Mouse (Mus musculus) embryonic fibroblast, embryonic 13.5 days (primary cell): ENCODE measurements around the gene Sox12.
A peak's percentile ranks its signal among the peaks of the same experiment; 100 is the strongest.

Experiments
- CTCF ChIP-seq: IDR thresholded peaks from 2 replicates; pipeline ENCODE4 v1.5.1; 2011; ENCODE audit warnings: mild to moderate bottlenecking, control low read depth, low read length, moderate library complexity, borderline replicate concordance; ENCODE audit not compliant: insufficient read depth
- POLR2A ChIP-seq: IDR thresholded peaks from 2 replicates; pipeline ENCODE4 v1.6.1; 2011; ENCODE audit warnings: low read depth, mild to moderate bottlenecking, control low read depth, low read length, moderate library complexity

DNA sequence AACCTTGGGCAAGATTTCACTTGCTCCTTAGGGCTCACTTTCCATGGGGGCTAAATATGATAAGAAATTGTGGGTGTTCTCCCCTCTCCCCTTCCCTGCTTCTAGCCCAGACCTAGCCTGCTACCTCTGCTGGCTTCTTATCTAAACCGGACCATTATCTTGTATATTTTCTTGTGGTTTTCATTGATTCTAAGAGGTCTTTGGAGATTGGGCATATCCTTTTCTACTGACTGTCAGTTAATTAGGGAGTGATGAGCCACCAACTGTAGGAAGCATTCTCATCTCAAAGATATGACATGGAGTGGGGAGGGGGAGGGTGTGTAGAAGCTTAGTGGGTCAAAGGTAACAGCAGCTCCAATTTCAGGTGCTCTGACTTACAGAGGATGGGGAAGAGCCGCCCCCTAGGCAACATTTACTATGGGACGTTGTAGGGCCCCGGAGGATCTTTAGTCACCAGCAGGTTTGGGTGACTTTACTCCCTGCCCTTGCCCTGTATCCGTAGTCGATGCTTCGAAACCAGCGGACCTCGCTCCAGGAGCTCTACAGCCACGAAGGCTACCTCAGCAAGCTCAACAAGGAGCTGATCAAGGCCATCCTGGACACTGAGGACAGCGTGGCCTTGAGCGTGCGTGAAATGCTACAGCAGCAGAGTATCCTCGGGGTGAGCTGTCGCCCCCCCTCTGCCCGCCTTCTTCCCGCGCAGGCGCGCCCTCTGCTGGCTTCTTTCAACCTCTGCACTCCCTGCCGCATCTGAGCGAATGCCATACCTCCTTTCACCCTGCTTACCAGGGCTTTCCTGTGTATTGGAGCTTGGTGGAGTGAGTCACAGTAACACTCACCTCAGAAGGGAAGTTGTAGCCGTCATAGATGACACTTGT lies 39.4 kb upstream of the Sox12 start:
- TF ChIP-seq POLR2A: no peak
- peak; percentile 75 for TF ChIP-seq CTCF
